Mouse (Mus musculus): ENCODE results near the gene Gfra1.

Gene Gfra1

DNA sequence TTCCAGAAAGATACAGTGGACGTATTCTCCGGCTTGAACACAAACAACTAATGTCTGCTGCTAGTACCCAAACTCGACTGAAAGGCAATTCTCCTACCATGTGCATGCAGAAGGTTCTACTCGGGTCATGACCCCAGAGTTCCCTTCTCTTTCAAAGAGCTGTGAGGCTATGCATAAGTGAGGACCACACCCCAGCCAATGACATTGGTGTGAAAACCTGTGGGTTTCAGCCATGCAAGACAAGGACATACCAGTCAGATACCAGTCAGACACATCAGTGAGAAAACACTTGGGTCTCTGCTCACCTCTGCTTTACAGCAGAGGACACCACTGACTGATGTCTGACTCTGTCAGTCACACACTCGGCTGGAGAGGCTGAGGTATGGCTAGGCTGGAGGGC is 63.9 kb downstream of the Gfra1 start:
- DNase-seq (ENCODE audit: low spot score), result no peak

- DNase-seq (ENCODE audit: low spot score), result no peak
These were observed 66.2 kb downstream of the Gfra1 start for GRCm38 (mm10) chr19:58389466-58389865.

- no peak for DNase-seq (ENCODE audit: low spot score)
These were observed 66.8 kb downstream of the Gfra1 start for GRCm38 (mm10) chr19:58388851-58389447.

DNA sequence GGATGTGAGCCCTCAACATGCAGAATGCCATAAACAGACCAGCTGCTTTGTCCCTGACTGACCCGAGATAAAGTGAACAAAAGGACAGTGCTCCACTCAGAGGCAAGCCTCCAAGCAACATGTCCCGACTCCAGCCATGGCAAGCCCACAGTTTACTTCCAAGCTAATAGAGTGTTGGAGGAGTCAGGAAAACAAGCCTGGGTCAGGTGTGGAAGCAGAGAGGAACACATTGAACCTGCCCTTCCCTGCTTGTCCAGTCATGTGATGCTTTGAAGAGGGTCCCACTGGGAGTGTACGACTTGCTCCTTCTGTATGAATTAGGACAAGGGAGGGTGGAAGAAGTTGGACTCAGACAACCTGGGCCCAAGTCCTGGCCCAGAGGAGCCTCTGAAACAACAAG is 72.4 kb downstream of the Gfra1 start:
- DNase-seq (ENCODE audit: low spot score), result no peak

DNA sequence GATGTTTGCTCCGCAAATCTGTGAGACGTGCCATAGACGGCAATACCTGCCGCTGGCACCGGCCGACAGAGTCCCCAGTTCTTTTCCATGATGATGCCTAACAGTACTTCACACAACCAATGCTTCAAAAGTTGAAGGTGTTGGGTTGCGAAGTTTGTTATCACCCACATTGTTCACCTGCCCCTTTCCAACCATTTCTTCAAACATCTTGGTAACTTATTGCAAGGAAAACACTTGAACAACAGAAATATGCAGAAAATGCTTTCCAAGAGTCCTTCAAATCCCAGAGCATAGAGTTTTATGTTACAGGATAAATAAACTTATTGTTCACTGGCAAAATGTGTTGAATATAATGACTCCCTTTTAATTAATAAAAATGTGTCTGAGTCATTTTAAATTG is 73.2 kb downstream of the Gfra1 start:
- no peak for DNase-seq (ENCODE audit: low spot score)

DNA sequence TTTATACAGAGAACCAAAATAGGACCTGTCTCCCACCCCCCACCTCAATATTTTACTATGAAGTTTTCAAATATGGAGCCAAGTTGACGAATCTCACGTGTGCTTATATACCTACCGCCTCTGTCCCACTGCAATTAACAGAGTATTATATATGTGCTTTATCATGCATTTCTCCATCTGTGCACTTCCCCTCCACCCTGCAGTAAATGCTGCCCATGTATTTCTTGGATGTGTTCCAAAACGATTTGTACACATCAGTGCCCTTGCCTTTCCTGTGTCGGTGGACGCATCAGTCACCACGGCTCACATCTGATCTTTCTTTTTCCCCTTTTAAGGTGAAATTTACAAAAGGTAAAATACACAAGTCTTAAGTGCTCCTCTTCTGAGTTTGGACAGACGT is 77.7 kb downstream of the Gfra1 start:
- DNase-seq (ENCODE audit: low spot score), result no peak

DNA sequence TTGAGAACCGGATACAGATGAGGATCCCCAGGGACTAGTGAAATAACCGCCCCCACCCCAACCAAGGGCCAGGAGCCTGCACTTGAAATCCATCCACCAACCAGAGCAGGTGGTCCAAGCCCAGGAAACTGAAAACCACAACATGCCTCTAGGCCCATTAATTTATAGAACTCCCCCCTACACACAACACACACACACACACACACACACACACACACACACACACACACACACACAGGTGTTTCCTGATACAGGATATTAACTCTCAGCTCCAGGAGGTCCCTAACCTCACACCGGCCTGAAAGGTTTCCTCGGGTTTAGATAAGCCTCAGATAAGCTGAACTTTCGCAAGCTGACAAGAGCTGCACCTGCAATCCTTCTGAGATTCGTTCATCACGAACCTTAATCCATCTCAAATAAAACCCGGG is 79.0 kb downstream of the Gfra1 start:
- DNase-seq (ENCODE audit: low spot score), result no peak

DNA sequence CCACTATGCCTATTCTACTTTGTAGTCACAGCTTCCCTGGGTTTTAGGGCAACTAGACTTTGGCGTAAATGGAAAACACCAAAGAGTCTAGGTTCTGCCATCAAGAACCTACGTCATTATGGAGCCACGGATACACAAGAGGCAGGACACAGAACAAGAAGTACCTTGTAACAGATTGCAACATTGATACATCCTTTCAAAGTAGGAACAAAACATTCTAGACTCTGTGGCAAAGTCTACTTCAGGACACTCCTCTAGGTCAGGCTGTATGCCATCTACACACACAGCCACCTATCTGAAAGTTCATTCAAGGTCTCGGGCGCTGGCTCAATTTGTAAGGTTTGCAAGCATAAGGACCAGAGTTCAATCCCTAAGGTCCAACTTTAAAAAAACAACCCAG is 81.1 kb downstream of the Gfra1 start:
- DNase-seq (ENCODE audit: low spot score), result no peak

GRCm38 (mm10) chr19:58374155-58374554 is 81.6 kb downstream of the Gfra1 start:
- no peak for DNase-seq (ENCODE audit: low spot score)

GRCm38 (mm10) chr19:58368513-58368912 is 87.2 kb downstream of the Gfra1 start:
- DNase-seq (ENCODE audit: low spot score), result no peak

GRCm38 (mm10) chr19:58364688-58365087 is 91.0 kb downstream of the Gfra1 start:
- no peak for DNase-seq (ENCODE audit: low spot score)

- no peak for DNase-seq (ENCODE audit: low spot score)
These were observed 94.7 kb downstream of the Gfra1 start for GRCm38 (mm10) chr19:58360982-58361381.

- no peak for DNase-seq (ENCODE audit: low spot score)
These were observed 97.6 kb downstream of the Gfra1 start for GRCm38 (mm10) chr19:58358063-58358462.

- DNase-seq (ENCODE audit: low spot score), result no peak
These were observed 101.8 kb downstream of the Gfra1 start for GRCm38 (mm10) chr19:58353953-58354352.

GRCm38 (mm10) chr19:58353260-58353870 is 102.3 kb downstream of the Gfra1 start:
- no peak for DNase-seq (ENCODE audit: low spot score)

DNA sequence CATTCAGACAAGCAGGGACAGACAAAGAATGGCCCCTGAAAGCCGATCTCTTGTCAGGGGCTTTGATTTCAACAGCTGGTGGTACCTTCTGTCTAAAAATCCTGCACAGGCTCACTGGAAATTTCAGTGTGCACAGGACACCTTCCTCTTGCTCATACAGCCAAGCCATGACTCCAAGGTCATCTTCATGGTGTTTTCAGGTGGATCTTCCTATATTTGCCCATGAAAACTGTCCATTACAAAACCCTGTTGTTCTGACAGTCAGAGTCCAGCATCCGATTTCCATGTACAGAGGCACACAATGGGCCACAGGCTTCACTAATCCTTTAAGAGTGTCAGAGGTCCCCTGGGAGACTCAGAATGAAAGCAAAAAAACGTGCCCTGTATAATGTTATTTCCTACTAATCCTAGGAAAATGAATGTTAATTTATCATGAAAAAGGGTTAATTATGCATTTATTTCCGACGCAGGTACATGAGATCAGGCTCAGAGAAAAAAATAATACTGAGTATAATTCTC is 105.8 kb downstream of the Gfra1 start:
- DNase-seq (ENCODE audit: low spot score), result no peak

GRCm38 (mm10) chr19:58345137-58345536 is 110.6 kb downstream of the Gfra1 start:
- no peak for DNase-seq (ENCODE audit: low spot score)

- DNase-seq (ENCODE audit: low spot score), result no peak
These were observed 114.4 kb downstream of the Gfra1 start for GRCm38 (mm10) chr19:58341351-58341750.

- DNase-seq (ENCODE audit: low spot score), result no peak
These were observed 115.5 kb downstream of the Gfra1 start for GRCm38 (mm10) chr19:58340221-58340620.

GRCm38 (mm10) chr19:58336802-58337201 is 118.9 kb downstream of the Gfra1 start:
- DNase-seq (ENCODE audit: low spot score), result no peak

GRCm38 (mm10) chr19:58335585-58336530 is 119.9 kb downstream of the Gfra1 start:
- DNase-seq (ENCODE audit: low spot score), result no peak

DNA sequence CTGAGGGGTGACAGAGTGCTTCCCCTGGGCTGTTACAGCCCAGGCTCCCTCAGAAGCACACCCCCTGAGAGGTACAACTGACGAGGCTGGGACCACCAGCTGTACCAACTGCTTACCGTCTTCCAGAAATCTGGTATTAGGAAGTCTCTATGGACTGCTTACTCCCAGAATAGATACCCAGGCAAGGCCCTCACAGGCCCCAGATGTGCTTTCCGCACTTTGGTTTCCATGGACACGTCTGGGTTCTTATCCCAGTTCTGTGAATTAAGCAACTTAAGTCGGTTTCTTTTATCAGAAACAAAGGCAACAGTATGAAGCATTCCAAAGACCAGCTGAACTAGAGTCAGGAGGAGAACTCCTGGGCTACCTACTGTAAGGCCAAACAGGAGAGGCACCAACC is 126.4 kb downstream of the Gfra1 start:
- no peak for DNase-seq (ENCODE audit: low spot score)

DNA sequence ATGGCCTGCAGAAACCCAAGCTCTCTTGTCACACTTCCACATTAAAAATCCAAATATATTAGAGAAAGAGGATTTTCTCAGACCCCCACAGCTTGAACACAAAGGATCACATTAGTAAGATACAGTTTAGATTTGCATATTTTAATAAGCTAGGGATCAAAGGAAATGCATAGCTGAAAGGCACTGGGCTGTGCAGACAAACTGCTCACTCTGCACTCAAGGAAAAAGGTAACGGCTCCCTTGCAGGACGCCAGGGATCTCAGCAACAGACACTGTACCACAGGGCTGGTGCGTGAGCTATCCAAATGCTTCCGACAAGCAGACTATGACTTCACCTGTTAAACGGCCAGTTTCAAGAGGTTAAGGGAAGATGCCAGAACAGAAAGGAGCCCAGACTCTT is 127.7 kb downstream of the Gfra1 start:
- DNase-seq (ENCODE audit: low spot score), result no peak

Data from ovary, postnatal 36 days (tissue).